Mouse (Mus musculus) kidney, embryonic 14.5 days (tissue): ENCODE results near the gene Elfn1. TPM values are rescaled to one million over a fixed set of nuclear protein-coding genes. Genes with fewer than 3 reads are reported as not detected.

Source experiments
- ATAC-seq: fragments of 200-750 bp; cut with Nextera tagmentation; 2 replicates; pipeline ENCODE4 v1.8.0; 2017; ENCODE audit warnings: moderate number of reproducible peaks, mild to moderate bottlenecking, moderate TSS enrichment, moderate library complexity; ENCODE audit not compliant: low FRiP score, low TSS enrichment
- H3K27ac ChIP-seq: fragments of 300-500 bp; sonication (generic); 2 replicates; pipeline ENCODE4 v1.5.1; 2014; ENCODE audit warnings: low read depth, mild to moderate bottlenecking, low read length, moderate library complexity, mixed read lengths
- H3K27me3 ChIP-seq: fragments of 300-500 bp; sonication (generic); 2 replicates; pipeline ENCODE4 v1.6.1; 2014; ENCODE audit warnings: mild to moderate bottlenecking, low read length; ENCODE audit not compliant: control insufficient read depth, insufficient read depth
- H3K36me3 ChIP-seq: fragments of 300-500 bp; sonication (generic); 2 replicates; pipeline ENCODE4 v1.6.1; 2014; ENCODE audit warnings: low read length, mixed read lengths; ENCODE audit not compliant: control insufficient read depth, insufficient read depth
- H3K4me1 ChIP-seq: fragments of 300-500 bp; sonication (generic); 2 replicates; pipeline ENCODE4 v1.6.1; 2014; ENCODE audit warnings: low read length, mixed read lengths; ENCODE audit not compliant: control insufficient read depth, insufficient read depth
- H3K4me2 ChIP-seq: fragments of 300-500 bp; sonication (generic); replicated peaks from 2 replicates; pipeline ENCODE4 v1.6.1; 2014; ENCODE audit warnings: low read depth, mild to moderate bottlenecking, low read length
- H3K4me3 ChIP-seq: fragments of 300-500 bp; sonication (generic); 2 replicates; pipeline ENCODE4 v1.5.1; 2014; ENCODE audit warnings: mild to moderate bottlenecking, low read length
- H3K9ac ChIP-seq: fragments of 300-500 bp; sonication (generic); 2 replicates; pipeline ENCODE4 v1.6.1; 2014; ENCODE audit warnings: low read depth, mild to moderate bottlenecking, low read length, moderate library complexity
- H3K9me3 ChIP-seq: fragments of 300-500 bp; sonication (generic); 2 replicates; pipeline ENCODE4 v1.6.1; 2016; ENCODE audit warnings: low read length; ENCODE audit not compliant: control insufficient read depth
- WGBS: fragments of 180-500 bp; shearing (Covaris S2); extraction: QIAGEN DNeasy Blood & Tissue Kit; methylation state at CpG from one replicate; pipeline ENCODE4 v1.1.7; 2014; 5-methylcytosine and 5-hydroxymethylcytosine counted together
- polyA plus RNA-seq: library from polyadenylated mRNA; unstranded; fragments of >200 nt; fragmentation: Nextera tagmentation; extraction: Ambion mirVana; gene quantifications from 2 replicates; pipeline ENCODE4 v1.2.1, GENCODE M21; 2014

Elfn1 gene
- 0.14 and 0.50 TPM in 2 replicates for polyA plus RNA-seq

DNA sequence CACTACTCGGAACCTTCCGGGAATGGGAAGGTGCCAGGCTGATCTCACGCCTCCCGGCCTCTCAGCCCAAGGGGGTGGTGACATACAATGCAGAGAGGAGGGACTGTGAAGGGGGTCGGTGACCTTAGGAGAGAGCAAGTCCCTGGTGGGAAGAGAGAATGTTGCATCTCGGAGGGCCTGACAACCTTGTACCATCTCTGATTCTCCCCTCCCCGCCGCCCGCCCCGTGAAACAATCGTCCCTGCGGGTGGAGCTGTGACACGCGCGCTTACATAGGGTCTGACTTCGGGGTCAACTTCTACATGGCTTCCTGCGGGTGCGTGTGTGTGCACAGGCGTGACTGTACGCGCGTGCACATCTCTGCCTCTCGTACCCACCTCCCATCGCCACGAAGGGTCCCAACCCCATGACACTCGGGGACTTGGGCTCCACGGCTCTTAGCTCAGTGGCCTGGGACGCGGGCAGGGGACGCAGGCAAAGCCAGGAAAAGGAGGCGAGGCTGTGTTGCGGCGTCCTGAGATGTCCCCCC, at the start of gene Elfn1:
Gene Elfn1, plus strand, starts transcription at position 230 of the 529 bp plus-strand sequence.
- under 1% methylated on average over 33 of the region's 33 CpGs for WGBS
- 0 out of 2 replicates have a peak, but pooled peaks have one; percentile 18 for ATAC-seq
- no peak within 1 kb of the TSS for H3K27ac ChIP-seq

GRCm38 (mm10) chr5:139860328-139861104, 47.2 kb upstream of the Elfn1 start:
- ATAC-seq, result no peak
- Histone ChIP-seq H3K4me3 (no peak overlapping the region), H3K27me3 (no peaks in the 10 kb centered on the region), H3K9me3 (no peaks in the 10 kb centered on the region), H3K4me1 (no peaks in the 10 kb centered on the region), H3K4me2 (no peak overlapping the region), H3K27ac (no peak overlapping the region), H3K36me3 (no peaks in the 10 kb centered on the region), H3K9ac (no peak overlapping the region)
- 33% methylated on average over 15 of the region's 15 CpGs for WGBS

More for the DNA sequence above, at the start of gene Elfn1:
- Histone ChIP-seq H3K4me3 (peak within 1 kb of the TSS; percentile 51), H3K36me3 (no peaks in the 10 kb centered on the region), H3K9me3 (no peaks in the 10 kb centered on the region), H3K4me1 (peaks cover 26% of the 10 kb centered on the region), H3K9ac (peak within 1 kb of the TSS; percentile 55), H3K4me2 (peak within 1 kb of the TSS; percentile 99), H3K27me3 (peaks cover 73% of the 10 kb centered on the region)

GRCm38 (mm10) chr5:139862759-139863158, 45.0 kb upstream of the Elfn1 start:
- H3K9me3 ChIP-seq, result no peaks in the 10 kb centered on the region
- H3K27me3 ChIP-seq, result no peaks in the 10 kb centered on the region; the same call in 1 of the 2 replicates
- no peaks in the 10 kb centered on the region for H3K36me3 ChIP-seq
- WGBS, result 62% methylated on average over 4 of the region's 4 CpGs
- no peak overlapping the region for H3K9ac ChIP-seq
- H3K4me2 ChIP-seq, result no peak overlapping the region
- H3K4me1 ChIP-seq, result no peaks in the 10 kb centered on the region
- no peak for ATAC-seq
- no peak overlapping the region for H3K27ac ChIP-seq
- no peak overlapping the region for H3K4me3 ChIP-seq

DNA sequence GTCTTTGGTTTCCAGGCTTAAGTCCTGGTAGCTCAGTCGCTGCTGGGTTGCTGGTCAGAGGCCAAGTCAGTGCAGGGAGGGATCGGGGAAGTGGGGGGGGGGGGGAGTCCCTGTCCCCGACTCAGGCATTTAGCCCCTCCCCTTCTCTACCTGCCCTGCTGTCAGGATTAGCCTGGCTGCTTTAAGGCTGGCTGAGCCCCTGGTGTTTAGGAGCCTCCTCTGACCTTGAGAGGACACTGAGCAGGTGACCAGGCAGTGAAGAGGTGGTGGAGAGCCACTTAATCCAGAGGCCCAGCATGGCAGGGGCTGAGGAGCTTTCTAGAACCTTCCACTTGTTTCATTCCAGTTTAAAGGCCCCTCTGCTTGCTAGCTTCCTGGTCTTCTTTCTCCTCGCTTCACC, 36.9 kb upstream of the Elfn1 start:
- Histone ChIP-seq H3K9me3 (no peaks in the 10 kb centered on the region), H3K27ac (no peak overlapping the region), H3K27me3 (no peaks in the 10 kb centered on the region; the same call in 1 of the 2 replicates), H3K4me3 (no peak overlapping the region), H3K4me1 (no peaks in the 10 kb centered on the region), H3K9ac (no peak overlapping the region), H3K36me3 (no peaks in the 10 kb centered on the region), H3K4me2 (no peak overlapping the region)
- ATAC-seq, result no peak
- 24% methylated on average over 4 of the region's 4 CpGs for WGBS

- no peak overlapping the region for H3K4me3 ChIP-seq
- H3K9ac ChIP-seq, result no peak overlapping the region
- 95% methylated on average over 1 of the region's 1 CpGs for WGBS
- H3K9me3 ChIP-seq, result no peaks in the 10 kb centered on the region
- no peak for ATAC-seq
- H3K36me3 ChIP-seq, result no peaks in the 10 kb centered on the region
- H3K27me3 ChIP-seq, result no peaks in the 10 kb centered on the region; the same call in 1 of the 2 replicates
- no peak overlapping the region for H3K27ac ChIP-seq
- H3K4me1 ChIP-seq, result no peaks in the 10 kb centered on the region
- no peak overlapping the region for H3K4me2 ChIP-seq
Observed at GRCm38 (mm10) chr5:139871526-139871925, 36.2 kb upstream of the Elfn1 start.

GRCm38 (mm10) chr5:139877563-139877962, 30.2 kb upstream of the Elfn1 start:
- no peak overlapping the region for H3K4me2 ChIP-seq
- ATAC-seq, result no peak
- no peaks in the 10 kb centered on the region for H3K9me3 ChIP-seq
- H3K36me3 ChIP-seq, result no peaks in the 10 kb centered on the region
- H3K4me3 ChIP-seq, result no peak overlapping the region
- H3K27me3 ChIP-seq, result no peaks in the 10 kb centered on the region
- no peaks in the 10 kb centered on the region for H3K4me1 ChIP-seq
- H3K27ac ChIP-seq, result no peak overlapping the region
- WGBS, result 43% methylated on average over 7 of the region's 7 CpGs
- H3K9ac ChIP-seq, result no peak overlapping the region

- Histone ChIP-seq H3K4me2 (no peak overlapping the region), H3K27me3 (no peaks in the 10 kb centered on the region), H3K4me1 (no peaks in the 10 kb centered on the region), H3K27ac (no peak overlapping the region), H3K36me3 (no peaks in the 10 kb centered on the region), H3K9ac (no peak overlapping the region), H3K4me3 (no peak overlapping the region), H3K9me3 (no peaks in the 10 kb centered on the region)
- no peak for ATAC-seq
- 74% methylated on average over 5 of the region's 5 CpGs for WGBS
Observed at GRCm38 (mm10) chr5:139879694-139880093, 28.0 kb upstream of the Elfn1 start.

DNA sequence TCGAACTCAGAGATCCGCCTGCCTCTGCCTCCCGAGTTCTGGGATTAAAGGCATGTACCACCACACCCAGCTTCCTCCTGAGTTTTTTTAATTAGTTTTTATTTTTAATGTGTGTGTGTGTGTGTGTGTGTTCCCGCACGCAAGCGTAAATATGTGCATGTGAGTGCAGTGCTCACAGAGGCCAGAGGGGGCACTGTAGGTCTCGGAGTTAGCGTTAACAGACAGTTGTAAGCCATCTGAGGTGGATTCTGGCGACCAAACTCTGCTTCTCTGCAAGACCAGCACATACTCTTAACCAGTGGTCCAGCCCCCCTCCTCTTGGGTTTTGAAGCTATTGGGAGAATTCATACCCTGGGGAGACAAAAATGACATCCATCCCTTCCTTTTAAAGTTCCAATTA, 26.6 kb upstream of the Elfn1 start:
- Histone ChIP-seq H3K27ac (no peak overlapping the region), H3K36me3 (no peaks in the 10 kb centered on the region), H3K9ac (no peak overlapping the region), H3K4me3 (no peak overlapping the region), H3K4me1 (no peaks in the 10 kb centered on the region), H3K27me3 (no peaks in the 10 kb centered on the region), H3K4me2 (no peak overlapping the region), H3K9me3 (no peaks in the 10 kb centered on the region)
- ATAC-seq, result no peak
- WGBS, result 94% methylated on average over 9 of the region's 9 CpGs

DNA sequence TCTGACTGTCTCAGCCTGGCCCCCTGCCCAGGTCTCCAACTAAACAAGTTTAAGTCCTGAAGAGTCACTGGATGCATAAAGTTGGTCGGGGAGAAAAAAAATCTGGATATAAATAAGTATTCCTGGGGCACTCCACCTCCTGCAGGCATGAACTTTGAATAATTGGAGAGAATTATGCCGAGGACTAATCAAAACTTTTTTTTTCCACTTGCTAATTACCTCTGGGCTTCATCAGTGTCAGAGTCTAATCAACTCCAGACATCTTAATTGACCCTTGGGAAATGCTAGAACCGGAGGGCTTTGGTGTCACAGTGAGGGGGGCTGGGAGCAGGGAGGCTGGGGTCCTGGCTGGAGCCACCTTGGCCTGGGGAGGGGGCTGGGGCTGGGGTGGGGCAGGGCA, 19.1 kb upstream of the Elfn1 start:
- ATAC-seq, result no peak
- H3K4me1 ChIP-seq, result 0 out of 2 replicates have a peak, but pooled peaks cover 5% of the 10 kb centered on the region
- no peak overlapping the region for H3K27ac ChIP-seq
- H3K9ac ChIP-seq, result no peak overlapping the region
- H3K4me2 ChIP-seq, result no peak overlapping the region
- H3K4me3 ChIP-seq, result no peak overlapping the region
- H3K27me3 ChIP-seq, result no peaks in the 10 kb centered on the region; the same call in 1 of the 2 replicates
- WGBS, result 14% methylated on average over 3 of the region's 3 CpGs
- H3K9me3 ChIP-seq, result no peaks in the 10 kb centered on the region
- H3K36me3 ChIP-seq, result no peaks in the 10 kb centered on the region
